Mouse (Mus musculus) brain, embryonic 14.5 days (tissue): Measurements from ENCODE around the gene Trp73. TPM values are rescaled to one million over a fixed set of nuclear protein-coding genes. Genes with fewer than 3 reads are reported as not detected.
A peak's percentile ranks its signal among the peaks of the same experiment; 100 is the strongest.

Source experiments
- DNase-seq: peaks from one replicate; pipeline ENCODE4 v3.0.0-alpha.2; 2011; ENCODE audit warnings: low read depth
- CTCF ChIP-seq: fragments of 200-500 bp; IDR thresholded peaks from 2 replicates; pipeline ENCODE4 v1.5.1; 2012; ENCODE audit warnings: inconsistent platforms, mild to moderate bottlenecking, moderate library complexity, borderline replicate concordance; ENCODE audit not compliant: insufficient read depth, insufficient read length; ENCODE audit errors: extremely low read depth
- POLR2A ChIP-seq: fragments of 200-500 bp; IDR thresholded peaks from 2 replicates; pipeline ENCODE4 v1.6.1; 2012; ENCODE audit warnings: mild to moderate bottlenecking, inconsistent platforms, borderline replicate concordance; ENCODE audit not compliant: poor library complexity, insufficient read depth, insufficient read length, severe bottlenecking; ENCODE audit errors: extremely low read depth
- polyA plus RNA-seq: library from polyadenylated mRNA; depleted of rRNA; stranded (reverse); fragments of >200 nt; gene quantifications from 2 replicates; pipeline ENCODE4 v1.2.3, GENCODE M21; 2012

Gene Trp73
- polyA plus RNA-seq, 1 experiment, result 3.0 TPM

- TF ChIP-seq POLR2A (no peak), CTCF (no peak)
- DNase-seq, result peak; percentile 12
Observed at GRCm38 (mm10) chr4:154141009-154141867, 1.2 kb upstream of the Trp73 start.

- TF ChIP-seq POLR2A, result no peak
- no peak for TF ChIP-seq CTCF
- DNase-seq, result no peak
Observed at GRCm38 (mm10) chr4:154140213-154141008, 403 bp upstream of the Trp73 start.

GRCm38 (mm10) chr4:154139671-154140181, 282 bp downstream of the Trp73 start:
- no peak for TF ChIP-seq POLR2A
- TF ChIP-seq CTCF, result no peak
- peak; percentile 24 for DNase-seq

- TF ChIP-seq CTCF (no peak), POLR2A (no peak)
- DNase-seq, result no peak
Observed at GRCm38 (mm10) chr4:154137139-154137538, 2.9 kb downstream of the Trp73 start.

GRCm38 (mm10) chr4:154134803-154135202, 5.2 kb downstream of the Trp73 start:
- no peak for DNase-seq
- TF ChIP-seq POLR2A (no peak), CTCF (no peak)

DNA sequence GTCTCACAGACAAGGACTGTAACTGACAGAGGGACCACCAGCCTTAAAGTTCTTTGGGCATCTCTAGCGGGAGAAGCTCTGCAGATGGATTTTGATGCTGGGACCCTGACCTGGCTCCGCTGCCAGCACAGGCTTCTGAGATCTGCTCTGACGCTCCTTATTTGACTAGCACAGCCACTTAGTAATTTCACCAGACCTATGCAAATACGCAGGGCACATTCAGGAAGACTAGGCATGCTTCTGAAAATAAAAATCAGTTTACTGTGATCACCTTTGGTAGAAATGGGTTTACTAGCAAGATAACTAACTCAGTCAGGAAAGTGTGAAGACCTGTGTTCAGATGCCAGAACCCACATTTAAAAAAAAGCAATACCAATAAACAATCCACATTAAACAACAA, 8.1 kb downstream of the Trp73 start:
- no peak for DNase-seq
- TF ChIP-seq CTCF (no peak), POLR2A (no peak)

- TF ChIP-seq POLR2A (no peak), CTCF (no peak)
- DNase-seq, result no peak
Observed at GRCm38 (mm10) chr4:154129950-154130349, 10.1 kb downstream of the Trp73 start.

GRCm38 (mm10) chr4:154127273-154127672, 12.7 kb downstream of the Trp73 start:
- DNase-seq, result no peak

DNA sequence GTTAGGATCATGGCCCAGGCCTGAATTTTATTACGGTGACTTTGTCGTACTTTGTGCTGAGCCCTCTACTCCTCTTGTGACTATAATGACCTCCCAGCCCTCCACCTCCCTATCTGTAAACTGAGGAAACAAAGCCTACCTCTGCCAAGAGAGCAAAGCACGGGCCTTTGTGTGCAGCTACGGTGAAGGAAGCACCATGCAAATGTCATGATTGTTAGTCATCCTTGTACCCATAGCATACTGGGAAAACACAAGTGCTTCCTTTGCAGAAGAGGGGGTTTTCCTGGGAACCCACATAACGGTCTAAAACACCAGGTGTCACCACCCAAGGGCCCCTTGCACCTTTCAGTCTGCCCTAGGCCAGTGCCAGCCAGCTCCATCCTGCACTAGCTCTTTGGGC, 14.8 kb downstream of the Trp73 start:
- DNase-seq, result no peak
- no peak for TF ChIP-seq POLR2A
- no peak for TF ChIP-seq CTCF

More at GRCm38 (mm10) chr4:154127273-154127672, 12.7 kb downstream of the Trp73 start:
- TF ChIP-seq POLR2A (no peak), CTCF (no peak)

GRCm38 (mm10) chr4:154123553-154123952, 16.5 kb downstream of the Trp73 start:
- no peak for TF ChIP-seq POLR2A
- TF ChIP-seq CTCF, result no peak
- DNase-seq, result no peak

DNA sequence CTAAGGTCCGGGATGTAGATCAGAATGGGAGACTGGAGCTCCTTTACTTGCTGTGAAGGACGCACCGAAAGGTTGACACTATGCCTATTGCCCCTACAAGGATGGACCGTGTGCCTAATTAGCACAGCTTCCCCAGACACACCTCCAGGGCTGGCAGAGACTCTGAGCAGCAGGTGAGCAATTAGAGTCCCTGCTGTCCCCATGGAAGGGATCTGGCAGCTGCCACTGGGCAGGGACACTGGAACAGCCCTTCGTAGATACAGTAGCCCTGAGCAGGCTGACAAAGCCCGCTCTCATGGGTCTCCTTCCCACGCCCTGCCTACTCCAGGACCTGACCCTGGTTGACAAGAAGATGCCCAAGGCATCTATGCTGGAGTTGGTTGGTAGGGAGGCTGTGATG, 17.6 kb downstream of the Trp73 start:
- TF ChIP-seq POLR2A (no peak), CTCF (no peak)
- DNase-seq, result no peak

GRCm38 (mm10) chr4:154121800-154122199, 18.2 kb downstream of the Trp73 start:
- TF ChIP-seq POLR2A (no peak), CTCF (no peak)
- DNase-seq, result peak; percentile 43
